Mouse (Mus musculus): Measurements from ENCODE around the gene Fto. TPM values are rescaled to one million over a fixed set of nuclear protein-coding genes. Genes with fewer than 3 reads are reported as not detected.

Gene Fto
- total RNA-seq, 1 experiment = 16.8 TPM

- Histone ChIP-seq H3K36me3 (ENCODE audit: control insufficient read depth, insufficient read depth, low read length, poor library complexity, severe bottlenecking) (peaks cover 2% of the 10 kb centered on the region; the same call in 1 of the 2 replicates), H3K4me3 (ENCODE audit: insufficient read depth in 1 of 2, low read depth in 1 of 2, low read length in 2 of 2, poor library complexity in 1 of 2, severe bottlenecking in 1 of 2) (no peak overlapping the region), H3K9me3 (ENCODE audit: control insufficient read depth, insufficient read depth, low read depth, low read length) (no peaks in the 10 kb centered on the region), H3K9ac (ENCODE audit: insufficient read depth, low read depth, low read length, poor library complexity, severe bottlenecking) (no peak overlapping the region), H3K4me1 (ENCODE audit: control insufficient read depth in 2 of 2, insufficient read depth in 2 of 2, low read length in 2 of 2, poor library complexity in 1 of 2) (peaks cover 0 to 2% of the 10 kb centered on the region in 2 experiments; a peak in 1 of 4 replicates), H3K27ac (ENCODE audit: insufficient read depth, low read depth, low read length, poor library complexity, severe bottlenecking) (no peak overlapping the region)
- DNase-seq (ENCODE audit: low read depth, low spot score) = no peak
- in situ Hi-C loops (cut with MboI; ENCODE audit: low sequenced_read_pairs in 2 of 2, unreplicated experiment in 2 of 2) = no loop called here
- TF ChIP-seq HCFC1 (IDR thresholded peaks at IDR 0.05; ENCODE audit: borderline replicate concordance, insufficient read depth, low read length) = no peak
- no peak for TF ChIP-seq CHD2 (IDR thresholded peaks at IDR 0.05; ENCODE audit: low read depth, low read length)
- TF ChIP-seq ZNF384 (IDR thresholded peaks at IDR 0.05; ENCODE audit: low read depth, low read length) = no peak
- no peak for TF ChIP-seq MAFK (IDR thresholded peaks at IDR 0.05; ENCODE audit: insufficient read depth, low read depth, low read length)
- TF ChIP-seq ZC3H11A (IDR thresholded peaks at IDR 0.05; ENCODE audit: borderline replicate concordance, low read depth, low read length) = no peak
Measured at GRCm38 (mm10) chr8:91392261-91392660, 78.9 kb downstream of the Fto start.

- in situ Hi-C loops (cut with MboI; ENCODE audit: low sequenced_read_pairs in 2 of 2, unreplicated experiment in 2 of 2) = no loop called here
- Histone ChIP-seq H3K9me3 (ENCODE audit: control insufficient read depth, insufficient read depth, low read depth, low read length) (no peaks in the 10 kb centered on the region), H3K4me1 (ENCODE audit: control insufficient read depth in 2 of 2, insufficient read depth in 2 of 2, low read length in 2 of 2, poor library complexity in 1 of 2) (0 out of 4 replicates have a peak, but pooled peaks cover 0 to 1% of the 10 kb centered on the region in 2 experiments), H3K27ac (ENCODE audit: insufficient read depth, low read depth, low read length, poor library complexity, severe bottlenecking) (no peak overlapping the region), H3K36me3 (ENCODE audit: control insufficient read depth, insufficient read depth, low read length, poor library complexity, severe bottlenecking) (peaks cover 2% of the 10 kb centered on the region; the same call in 1 of the 2 replicates), H3K9ac (ENCODE audit: insufficient read depth, low read depth, low read length, poor library complexity, severe bottlenecking) (no peak overlapping the region), H3K4me3 (ENCODE audit: insufficient read depth in 1 of 2, low read depth in 1 of 2, low read length in 2 of 2, poor library complexity in 1 of 2, severe bottlenecking in 1 of 2) (no peak overlapping the region)
- no peak for TF ChIP-seq ZNF384 (IDR thresholded peaks at IDR 0.05; ENCODE audit: low read depth, low read length)
- TF ChIP-seq CHD2 (IDR thresholded peaks at IDR 0.05; ENCODE audit: low read depth, low read length) = no peak
- DNase-seq (ENCODE audit: low read depth, low spot score) = no peak
Measured at GRCm38 (mm10) chr8:91395340-91396055, 82.2 kb downstream of the Fto start.

- Histone ChIP-seq H3K9ac (ENCODE audit: insufficient read depth, low read depth, low read length, poor library complexity, severe bottlenecking) (no peak overlapping the region), H3K27ac (ENCODE audit: insufficient read depth, low read depth, low read length, poor library complexity, severe bottlenecking) (no peak overlapping the region), H3K4me1 (ENCODE audit: control insufficient read depth in 2 of 2, insufficient read depth in 2 of 2, low read length in 2 of 2, poor library complexity in 1 of 2) (no peaks in the 10 kb centered on the region), H3K9me3 (ENCODE audit: control insufficient read depth, insufficient read depth, low read depth, low read length) (no peaks in the 10 kb centered on the region), H3K4me3 (ENCODE audit: insufficient read depth in 1 of 2, low read depth in 1 of 2, low read length in 2 of 2, poor library complexity in 1 of 2, severe bottlenecking in 1 of 2) (no peak overlapping the region), H3K36me3 (ENCODE audit: control insufficient read depth, insufficient read depth, low read length, poor library complexity, severe bottlenecking) (no peaks in the 10 kb centered on the region; the same call in 1 of the 2 replicates)
- in situ Hi-C loops (cut with MboI; ENCODE audit: low sequenced_read_pairs in 2 of 2, unreplicated experiment in 2 of 2) = no loop called here
- no peak for DNase-seq (ENCODE audit: low read depth, low spot score)
- TF ChIP-seq ZNF384 (IDR thresholded peaks at IDR 0.05; ENCODE audit: low read depth, low read length) = no peak
- no peak for TF ChIP-seq ZC3H11A (IDR thresholded peaks at IDR 0.05; ENCODE audit: borderline replicate concordance, low read depth, low read length)
- no peak for TF ChIP-seq MAFK (IDR thresholded peaks at IDR 0.05; ENCODE audit: insufficient read depth, low read depth, low read length)
- TF ChIP-seq HCFC1 (IDR thresholded peaks at IDR 0.05; ENCODE audit: borderline replicate concordance, insufficient read depth, low read length) = no peak
- TF ChIP-seq CHD2 (IDR thresholded peaks at IDR 0.05; ENCODE audit: low read depth, low read length) = no peak
Measured at GRCm38 (mm10) chr8:91398053-91398452, 84.7 kb downstream of the Fto start.

- peaks cover 3% of the 10 kb centered on the region; the same call in 1 of the 2 replicates for H3K36me3 ChIP-seq (ENCODE audit: control insufficient read depth, insufficient read depth, low read length, poor library complexity, severe bottlenecking)
- peaks cover 0 to 3% of the 10 kb centered on the region in 2 experiments; a peak in 1 of 4 replicates for H3K4me1 ChIP-seq (ENCODE audit: control insufficient read depth in 2 of 2, insufficient read depth in 2 of 2, low read length in 2 of 2, poor library complexity in 1 of 2)
- in situ Hi-C loops (cut with MboI; ENCODE audit: low sequenced_read_pairs in 2 of 2, unreplicated experiment in 2 of 2) = no loop called here
- no peaks in the 10 kb centered on the region for H3K9me3 ChIP-seq (ENCODE audit: control insufficient read depth, insufficient read depth, low read depth, low read length)
- no peak overlapping the region for H3K27ac ChIP-seq (ENCODE audit: insufficient read depth, low read depth, low read length, poor library complexity, severe bottlenecking)
- no peak overlapping the region for H3K4me3 ChIP-seq (ENCODE audit: insufficient read depth in 1 of 2, low read depth in 1 of 2, low read length in 2 of 2, poor library complexity in 1 of 2, severe bottlenecking in 1 of 2)
- DNase-seq (ENCODE audit: low read depth, low spot score) = no peak
- no peak overlapping the region for H3K9ac ChIP-seq (ENCODE audit: insufficient read depth, low read depth, low read length, poor library complexity, severe bottlenecking)
- TF ChIP-seq ZNF384 (IDR thresholded peaks at IDR 0.05; ENCODE audit: low read depth, low read length) = no peak
Measured at GRCm38 (mm10) chr8:91402980-91403975, 90.0 kb downstream of the Fto start.
